9 mouse cellular contexts compared by ENCODE assay signal in genomic region chr11:77763673-77764340, GRCm38 (mm10). TPM values are rescaled to one million over a fixed set of nuclear protein-coding genes. Genes with fewer than 3 reads are reported as not detected.
DNase-seq lines count a peak whose midpoint lies in the region; ATAC-seq and TF ChIP-seq lines count a peak whose summit lies in the region.
"Had no signal": no experiment of that assay in that cellular context is flagged by ENCODE, and none has a peak within 500 bp of the region (broad histone marks: within the 10 kb centered on the region; RNA-seq: fewer than 3 reads in every experiment).

No protein-coding gene starts in this region.

- WGBS in bone marrow, adult 2 months, result 11% methylated on average over 26 of the region's 26 CpGs
- 3% methylated on average over 26 of the region's 26 CpGs for WGBS in hindbrain, embryonic 13.5 days
- 6% methylated on average over 26 of the region's 26 CpGs for WGBS in limb, embryonic 10.5 days
- 5% methylated on average over 26 of the region's 26 CpGs for WGBS in midbrain, embryonic 10.5 days

- H3K36me3 ChIP-seq in hindbrain, embryonic 13.5 days, result no peaks in the 10 kb centered on the region
- H3K36me3 ChIP-seq in limb, embryonic 10.5 days, result no peaks in the 10 kb centered on the region
- no peaks in the 10 kb centered on the region for H3K36me3 ChIP-seq in midbrain, embryonic 10.5 days

- 0 out of 2 replicates have a peak, but pooled peaks cover 4% of the 10 kb centered on the region for H3K27me3 ChIP-seq in hindbrain, embryonic 13.5 days
- H3K27me3 ChIP-seq in limb, embryonic 10.5 days (ENCODE audit: low read depth, poor library complexity, severe bottlenecking), result peaks cover 9% of the 10 kb centered on the region
- H3K27me3 ChIP-seq in midbrain, embryonic 10.5 days (ENCODE audit: low read depth, poor library complexity, severe bottlenecking), result peaks cover 33% of the 10 kb centered on the region

- TF ChIP-seq POLR2A in bone marrow, adult 2 months (IDR thresholded peaks at IDR 0.05; ENCODE audit: borderline replicate concordance, control insufficient read depth, low read depth, low read length), result no peak

- H3K27ac ChIP-seq in gastrocnemius, adult 2 months, result peak overlapping the region; percentile 92
- H3K27ac ChIP-seq in bone marrow, adult 2 months (ENCODE audit: control insufficient read depth, insufficient read depth, low read depth, low read length, poor library complexity), result peak overlapping the region; percentile 76
- H3K27ac ChIP-seq in hindbrain, embryonic 13.5 days, result peak overlapping the region; percentile 97
- H3K27ac ChIP-seq in limb, embryonic 10.5 days, result peak overlapping the region; percentile 95
- peak overlapping the region; percentile 96 for H3K27ac ChIP-seq in midbrain, embryonic 10.5 days (replicated peaks)

- peak; percentile 63 for ATAC-seq in erythroid progenitor cell, adult 5-6 weeks (replicated peaks; ENCODE audit: low FRiP score, poor library complexity, severe bottlenecking)
- peak; percentile 70 for ATAC-seq in hindbrain, embryonic 13.5 days (ENCODE audit: low FRiP score)

- peak overlapping the region; percentile 95 for H3K4me3 ChIP-seq in gastrocnemius, adult 2 months
- peak overlapping the region; percentile 65 for H3K4me3 ChIP-seq in bone marrow, adult 2 months (replicated peaks; ENCODE audit: control insufficient read depth, low read depth, low read length)
- H3K4me3 ChIP-seq in hindbrain, embryonic 13.5 days, result peak overlapping the region; percentile 96
- peak overlapping the region; percentile 91 for H3K4me3 ChIP-seq in limb, embryonic 10.5 days
- H3K4me3 ChIP-seq in midbrain, embryonic 10.5 days, result peak overlapping the region; percentile 78

- DNase-seq in gastrocnemius, adult 2 months, result peak; percentile 57
- no peak for DNase-seq in gastrocnemius, postnatal 4 days (ENCODE audit: low spot score in 2 of 2)
- peak; percentile 75 for DNase-seq in limb, embryonic 10.5 days (ENCODE audit: low spot score)
- peak; percentile 81 for DNase-seq in midbrain, embryonic 10.5 days (ENCODE audit: low spot score)
- DNase-seq in spleen, postnatal 4 days (ENCODE audit: low spot score in 2 of 2), result peak; percentile 63 to 80

- TF ChIP-seq CTCF in gastrocnemius, adult 2 months (IDR thresholded peaks at IDR 0.05), result no peak
- TF ChIP-seq CTCF in bone marrow, adult 2 months (IDR thresholded peaks at IDR 0.05; ENCODE audit: control insufficient read depth, insufficient read depth, low read length), result no peak

- H3K4me2 ChIP-seq in hindbrain, embryonic 13.5 days, result peak overlapping the region; percentile 98

- H3K9ac ChIP-seq in hindbrain, embryonic 13.5 days, result peak overlapping the region; percentile 99

- intact Hi-C loops in gastrocnemius, adult 2 months (cut with DNase I), result loop anchor here (1.0 to 5.0 kb wide), 3 partner anchors 29 to 203 kb away; no protein-coding TSS in a partner anchor

- H3K9me3 ChIP-seq in hindbrain, embryonic 13.5 days, result no peaks in the 10 kb centered on the region
- H3K9me3 ChIP-seq in limb, embryonic 10.5 days (replicated peaks), result no peaks in the 10 kb centered on the region
- no peaks in the 10 kb centered on the region for H3K9me3 ChIP-seq in midbrain, embryonic 10.5 days (replicated peaks)

- peaks cover 2% of the 10 kb centered on the region; the same call in 1 of the 2 replicates for H3K4me1 ChIP-seq in bone marrow, adult 2 months (ENCODE audit: control insufficient read depth, insufficient read depth, low read length)
- H3K4me1 ChIP-seq in hindbrain, embryonic 13.5 days (replicated peaks), result peaks cover 38% of the 10 kb centered on the region
- peaks cover 46% of the 10 kb centered on the region for H3K4me1 ChIP-seq in limb, embryonic 10.5 days
- H3K4me1 ChIP-seq in midbrain, embryonic 10.5 days, result peaks cover 50% of the 10 kb centered on the region

RNA-seq across cellular contexts. Expression of gene Myo18a, which starts 0.8 kb away (rescaled TPM):
- 100 to 1,000 TPM; 345 to 399 TPM for total RNA-seq in gastrocnemius, adult 2 months (2021)
- 100 to 1,000 TPM; 261 to 280 TPM for total RNA-seq in gastrocnemius, postnatal 4 days (2021)
- polyA plus RNA-seq in bone marrow, adult 2 months (2011; ENCODE audit: insufficient read depth, insufficient read length, low replicate concordance, missing spikeins), result 29.5 and 74.6 TPM in 2 replicates
- 8.8 and 12.6 TPM in 2 replicates for total RNA-seq in erythroid progenitor cell, adult 5-6 weeks (2015; ENCODE audit: low replicate concordance)
- total RNA-seq in erythroid progenitor cell, adult 5-6 weeks (2017; ENCODE audit: low replicate concordance), result 24.8 and 48.5 TPM in 2 replicates
- 45.4 and 54.0 TPM in 2 replicates for polyA plus RNA-seq in hindbrain, embryonic 13.5 days (2015; fragmentation: Nextera tagmentation; extraction: Ambion mirVana)
- 25.6 and 29.5 TPM in 2 replicates for polyA plus RNA-seq in limb, embryonic 10.5 days (2016; fragmentation: Nextera tagmentation; extraction: Ambion mirVana)
- 24.6 and 38.7 TPM in 2 replicates for polyA plus RNA-seq in midbrain, embryonic 10.5 days (2016; fragmentation: Nextera tagmentation; extraction: Ambion mirVana)

RNA-seq across cellular contexts. Expression of gene Gm10277, which starts 23.7 kb away (rescaled TPM):
- not detected for total RNA-seq in gastrocnemius, adult 2 months (2021)
- not detected for total RNA-seq in gastrocnemius, postnatal 4 days (2021)
- not detected in 2 replicates for polyA plus RNA-seq in bone marrow, adult 2 months (2011; ENCODE audit: insufficient read depth, insufficient read length, low replicate concordance, missing spikeins)
- total RNA-seq in erythroid progenitor cell, adult 5-6 weeks (2015; ENCODE audit: low replicate concordance), result not detected in 2 replicates
- not detected in 2 replicates for total RNA-seq in erythroid progenitor cell, adult 5-6 weeks (2017; ENCODE audit: low replicate concordance)
- polyA plus RNA-seq in hindbrain, embryonic 13.5 days (2015; fragmentation: Nextera tagmentation; extraction: Ambion mirVana), result 2.0 and 2.7 TPM in 2 replicates
- 1.1 and 1.4 TPM in 2 replicates for polyA plus RNA-seq in limb, embryonic 10.5 days (2016; fragmentation: Nextera tagmentation; extraction: Ambion mirVana)
- 1.4 and 1.5 TPM in 2 replicates for polyA plus RNA-seq in midbrain, embryonic 10.5 days (2016; fragmentation: Nextera tagmentation; extraction: Ambion mirVana)
- total RNA-seq: neutrophil, adult 5-6 weeks had no signal

RNA-seq across cellular contexts. Expression of gene Cryba1, which starts 38.7 kb away (rescaled TPM):
- not detected for total RNA-seq in gastrocnemius, adult 2 months (2021)
- not detected for total RNA-seq in gastrocnemius, postnatal 4 days (2021)
- not detected in 2 replicates for polyA plus RNA-seq in bone marrow, adult 2 months (2011; ENCODE audit: insufficient read depth, insufficient read length, low replicate concordance, missing spikeins)
- total RNA-seq in erythroid progenitor cell, adult 5-6 weeks (2015; ENCODE audit: low replicate concordance), result not detected in 2 replicates
- total RNA-seq in erythroid progenitor cell, adult 5-6 weeks (2017; ENCODE audit: low replicate concordance), result not detected in 2 replicates
- 1.2 and 1.6 TPM in 2 replicates for polyA plus RNA-seq in hindbrain, embryonic 13.5 days (2015; fragmentation: Nextera tagmentation; extraction: Ambion mirVana)
- not detected in 2 replicates for polyA plus RNA-seq in limb, embryonic 10.5 days (2016; fragmentation: Nextera tagmentation; extraction: Ambion mirVana)
- 1.9 and 2.0 TPM in 2 replicates for polyA plus RNA-seq in midbrain, embryonic 10.5 days (2016; fragmentation: Nextera tagmentation; extraction: Ambion mirVana)
- total RNA-seq: neutrophil, adult 5-6 weeks had no signal

Comparison
In these comparisons a context has a peak if more than half of its experiments do, and no peak if none do; other contexts are left out.
1. DNase-seq: peak in gastrocnemius, adult 2 months (single experiment), limb, embryonic 10.5 days (single experiment), midbrain, embryonic 10.5 days (single experiment) and spleen, postnatal 4 days (2 of 2); none in gastrocnemius, postnatal 4 days (0 of 2).
2. Peak in every context shown above with its lines, with median percentiles within 50 percentile points of each other: H3K27ac ChIP-seq and H3K4me3 ChIP-seq.